Mouse (Mus musculus) kidney, adult 2 months (tissue): ENCODE data around the gene Ptges3. TPM values are rescaled to one million over a fixed set of nuclear protein-coding genes. Genes with fewer than 3 reads are reported as not detected.

ENCODE experiments used
- DNase-seq: peaks from one replicate; pipeline ENCODE4 v3.0.0; 2021
- H3K27ac ChIP-seq: fragments of 200-500 bp; 2 replicates; pipeline ENCODE4 v1.5.1; 2012; ENCODE audit warnings: low read depth, low read length, control low read depth, inconsistent platforms; ENCODE audit not compliant: insufficient read depth
- H3K27me3 ChIP-seq: fragments of 200-500 bp; replicated peaks from 2 replicates; pipeline ENCODE4 v1.6.1; 2012; ENCODE audit warnings: mild to moderate bottlenecking, moderate library complexity, low read length, inconsistent platforms; ENCODE audit not compliant: control insufficient read depth, insufficient read depth
- H3K36me3 ChIP-seq: fragments of 200-500 bp; 2 replicates; pipeline ENCODE4 v1.6.1; 2012; ENCODE audit warnings: mild to moderate bottlenecking, moderate library complexity, low read length, inconsistent platforms; ENCODE audit not compliant: control insufficient read depth, insufficient read depth
- H3K4me1 ChIP-seq: fragments of 200-500 bp; 2 replicates; pipeline ENCODE4 v1.6.1; 2011; ENCODE audit warnings: low read length; ENCODE audit not compliant: control insufficient read depth, insufficient read depth
- H3K4me3 ChIP-seq: fragments of 200-500 bp; 2 replicates; pipeline ENCODE4 v1.5.1; 2011; ENCODE audit warnings: mild to moderate bottlenecking, low read depth, low read length, control low read depth; ENCODE audit not compliant: insufficient read depth
- CTCF ChIP-seq: fragments of 200-500 bp; conservative IDR thresholded peaks from 2 replicates; pipeline ENCODE4 v1.5.1; 2011; ENCODE audit warnings: low read depth, mild to moderate bottlenecking, control low read depth, low read length, moderate library complexity, mixed read lengths; ENCODE audit not compliant: insufficient read depth, insufficient read length
- POLR2A ChIP-seq: fragments of 200-500 bp; IDR thresholded peaks from one replicate; pipeline ENCODE4 v1.6.1; 2011; ENCODE audit warnings: low read depth, low read length, control low read depth
- WGBS: fragments of 180-500 bp; shearing (Covaris S2); methylation state at CpG from one replicate; pipeline ENCODE4 v1.1.7; 2018; 5-methylcytosine and 5-hydroxymethylcytosine counted together
- polyA plus RNA-seq: library from polyadenylated mRNA; depleted of rRNA; stranded (reverse); fragments of >200 nt; gene quantifications from 2 replicates; pipeline ENCODE4 v1.2.3, GENCODE M21; 2012

Gene Ptges3
- polyA plus RNA-seq, 1 experiment, result 28.2 TPM

DNA sequence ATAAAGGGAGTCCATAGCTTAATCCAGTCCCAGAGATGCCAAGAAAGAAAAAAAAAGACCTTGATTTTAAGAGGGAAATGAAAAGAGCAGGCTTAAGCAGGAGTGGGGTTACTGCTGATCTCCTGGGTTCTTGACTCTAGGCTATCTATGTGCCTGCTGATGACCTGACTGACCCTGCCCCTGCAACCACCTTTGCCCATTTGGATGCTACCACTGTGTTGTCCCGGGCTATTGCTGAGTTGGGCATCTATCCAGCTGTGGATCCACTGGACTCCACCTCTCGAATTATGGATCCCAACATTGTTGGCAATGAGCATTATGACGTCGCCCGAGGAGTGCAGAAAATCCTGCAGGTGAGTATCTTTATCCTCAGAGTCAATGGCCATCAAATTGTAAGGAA, 29.4 kb downstream of the Ptges3 start:
- H3K27ac ChIP-seq, result no peak overlapping the region
- H3K4me1 ChIP-seq, result peaks cover 23% of the 10 kb centered on the region; the same call in 1 of the 2 replicates
- no peak overlapping the region for H3K4me3 ChIP-seq
- TF ChIP-seq POLR2A (no peak), CTCF (no peak)
- peaks cover 43% of the 10 kb centered on the region for H3K36me3 ChIP-seq
- DNase-seq, result peak; percentile 29
- 59% methylated on average over 5 of the region's 5 CpGs for WGBS
- H3K27me3 ChIP-seq, result no peaks in the 10 kb centered on the region

DNA sequence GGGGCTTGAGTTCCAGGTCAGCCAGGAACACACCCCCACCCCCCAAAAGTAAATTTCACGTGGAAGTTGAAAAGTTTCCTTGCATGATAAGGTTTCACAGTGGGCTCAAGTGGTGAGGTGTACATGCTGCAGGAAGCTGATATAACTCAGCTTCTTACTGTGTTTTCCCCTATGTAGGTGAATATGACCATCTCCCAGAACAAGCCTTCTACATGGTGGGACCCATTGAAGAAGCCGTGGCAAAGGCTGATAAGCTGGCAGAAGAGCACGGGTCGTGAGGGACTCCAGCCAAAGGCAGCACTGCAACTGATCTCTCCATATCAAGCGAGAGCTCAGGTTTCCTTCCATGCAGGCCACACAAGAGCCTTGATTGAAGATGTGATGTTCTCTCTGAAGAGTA, 31.1 kb downstream of the Ptges3 start:
- H3K27ac ChIP-seq, result no peak overlapping the region
- WGBS, result 34% methylated on average over 5 of the region's 5 CpGs
- no peak overlapping the region for H3K4me3 ChIP-seq
- TF ChIP-seq POLR2A, result no peak
- TF ChIP-seq CTCF, result no peak
- H3K4me1 ChIP-seq, result peaks cover 30% of the 10 kb centered on the region; the same call in 1 of the 2 replicates
- no peak for DNase-seq
- H3K27me3 ChIP-seq, result no peaks in the 10 kb centered on the region
- peaks cover 37% of the 10 kb centered on the region for H3K36me3 ChIP-seq

DNA sequence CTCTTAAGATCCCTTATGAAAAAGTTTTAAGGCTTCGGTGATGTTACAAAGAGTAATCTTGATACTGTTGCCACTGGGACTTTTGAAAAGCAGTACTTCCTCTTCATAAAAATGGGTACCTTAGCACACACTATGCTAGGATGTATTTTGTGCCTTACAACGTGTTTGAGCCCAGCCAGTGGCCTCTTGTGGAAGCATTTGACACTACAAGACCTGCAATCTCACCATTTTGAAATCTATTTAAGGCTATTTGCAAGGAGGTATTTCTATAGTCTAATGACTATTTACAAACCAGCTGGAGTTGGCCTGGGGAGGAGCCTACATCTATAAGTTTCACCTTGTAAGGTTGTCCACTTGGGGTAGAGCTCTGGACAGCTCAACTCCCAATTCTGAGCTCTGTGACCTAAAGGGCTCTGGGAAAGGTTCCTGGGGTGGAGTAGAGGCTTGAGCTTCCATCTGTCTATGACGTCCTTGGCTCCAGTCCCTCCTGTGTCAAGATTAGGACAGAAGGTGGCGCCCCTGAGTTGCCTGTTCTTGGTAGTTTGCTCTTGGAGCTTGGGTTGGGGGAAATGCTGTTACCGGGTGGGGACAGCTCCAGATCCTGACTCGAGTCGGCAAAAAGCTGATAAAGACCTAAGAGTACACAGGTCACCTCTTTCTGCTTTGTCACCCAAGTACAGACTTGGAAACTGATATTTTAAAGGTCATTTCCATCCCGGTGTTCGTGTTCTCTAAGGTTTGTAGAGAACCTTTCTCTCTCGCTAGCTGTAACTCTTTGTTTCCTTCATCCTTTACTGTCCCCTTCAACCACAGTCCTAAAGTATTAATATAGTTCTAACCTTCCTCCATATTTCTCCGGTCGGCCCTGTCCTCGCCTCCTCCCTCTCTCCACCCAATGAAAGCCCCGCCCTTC, 32.2 kb downstream of the Ptges3 start:
- peak; percentile 93 for DNase-seq
- TF ChIP-seq CTCF (peak; percentile 82), POLR2A (no peak)
- Histone ChIP-seq H3K27me3 (no peaks in the 10 kb centered on the region), H3K4me1 (peaks cover 24% of the 10 kb centered on the region; the same call in 1 of the 2 replicates), H3K4me3 (peak overlapping the region; percentile 93), H3K36me3 (peaks cover 29% of the 10 kb centered on the region), H3K27ac (peak overlapping the region; percentile 82)
- WGBS, result 4% methylated on average over 14 of the region's 14 CpGs

DNA sequence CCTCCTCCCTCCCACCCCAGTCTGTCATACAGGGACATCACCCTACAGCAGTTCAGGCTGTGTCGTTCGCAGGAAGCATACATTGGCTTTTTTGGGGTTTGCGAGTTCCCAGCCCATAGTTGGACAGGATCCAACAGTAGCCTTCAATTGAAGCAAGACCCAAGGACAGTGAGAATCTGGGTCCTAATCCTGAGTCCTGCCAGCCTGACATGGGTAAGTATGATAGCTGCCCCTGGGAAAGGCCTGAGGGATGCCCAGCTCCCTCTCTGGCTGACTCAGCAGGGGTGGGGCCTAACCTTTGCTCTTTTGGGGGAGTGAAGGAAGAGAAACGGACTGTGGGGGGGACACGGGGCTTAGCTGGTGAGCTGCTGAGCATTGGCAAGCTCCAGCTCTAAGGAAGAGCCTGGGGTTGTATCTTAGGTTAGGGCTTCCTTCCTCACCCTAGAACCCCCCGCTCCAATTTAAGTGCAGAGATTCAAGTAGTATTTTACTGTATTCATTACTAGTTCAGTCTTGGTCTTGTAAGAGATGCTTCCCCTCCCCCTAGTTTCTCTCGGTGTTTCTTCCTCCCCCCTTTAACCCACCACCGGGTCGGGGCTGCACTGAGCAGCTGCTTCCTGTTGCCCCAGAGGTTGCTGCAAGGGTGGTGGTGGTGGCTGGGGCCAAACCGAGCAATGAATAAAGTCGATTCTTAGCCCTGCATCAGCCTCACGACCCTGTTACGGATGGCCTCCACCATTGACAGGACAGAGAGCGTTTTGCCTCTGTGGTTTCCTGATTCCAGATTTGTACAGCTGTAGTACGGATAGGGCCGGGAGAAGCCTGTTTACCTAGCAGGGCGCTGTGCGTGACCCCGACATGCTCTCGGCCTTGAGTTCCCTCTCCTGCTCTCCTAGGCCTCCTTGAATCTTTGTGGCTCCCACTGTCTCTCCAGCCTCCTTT, 33.1 kb downstream of the Ptges3 start, which contains the start of gene Baz2a:
TSS of gene Baz2a (plus strand) at position 14 of the 942 bp plus-strand sequence.
- H3K36me3 ChIP-seq, result peaks cover 21% of the 10 kb centered on the region
- peak; percentile 89 for DNase-seq
- peaks cover 21% of the 10 kb centered on the region; the same call in 1 of the 2 replicates for H3K4me1 ChIP-seq
- H3K27me3 ChIP-seq, result no peaks in the 10 kb centered on the region
- H3K4me3 ChIP-seq, result peak within 1 kb of the TSS; percentile 93
- TF ChIP-seq CTCF, result no peak
- peak; percentile 38 for TF ChIP-seq POLR2A
- 1% methylated on average over 20 of the region's 20 CpGs for WGBS
- peak within 1 kb of the TSS; percentile 96 for H3K27ac ChIP-seq

DNA sequence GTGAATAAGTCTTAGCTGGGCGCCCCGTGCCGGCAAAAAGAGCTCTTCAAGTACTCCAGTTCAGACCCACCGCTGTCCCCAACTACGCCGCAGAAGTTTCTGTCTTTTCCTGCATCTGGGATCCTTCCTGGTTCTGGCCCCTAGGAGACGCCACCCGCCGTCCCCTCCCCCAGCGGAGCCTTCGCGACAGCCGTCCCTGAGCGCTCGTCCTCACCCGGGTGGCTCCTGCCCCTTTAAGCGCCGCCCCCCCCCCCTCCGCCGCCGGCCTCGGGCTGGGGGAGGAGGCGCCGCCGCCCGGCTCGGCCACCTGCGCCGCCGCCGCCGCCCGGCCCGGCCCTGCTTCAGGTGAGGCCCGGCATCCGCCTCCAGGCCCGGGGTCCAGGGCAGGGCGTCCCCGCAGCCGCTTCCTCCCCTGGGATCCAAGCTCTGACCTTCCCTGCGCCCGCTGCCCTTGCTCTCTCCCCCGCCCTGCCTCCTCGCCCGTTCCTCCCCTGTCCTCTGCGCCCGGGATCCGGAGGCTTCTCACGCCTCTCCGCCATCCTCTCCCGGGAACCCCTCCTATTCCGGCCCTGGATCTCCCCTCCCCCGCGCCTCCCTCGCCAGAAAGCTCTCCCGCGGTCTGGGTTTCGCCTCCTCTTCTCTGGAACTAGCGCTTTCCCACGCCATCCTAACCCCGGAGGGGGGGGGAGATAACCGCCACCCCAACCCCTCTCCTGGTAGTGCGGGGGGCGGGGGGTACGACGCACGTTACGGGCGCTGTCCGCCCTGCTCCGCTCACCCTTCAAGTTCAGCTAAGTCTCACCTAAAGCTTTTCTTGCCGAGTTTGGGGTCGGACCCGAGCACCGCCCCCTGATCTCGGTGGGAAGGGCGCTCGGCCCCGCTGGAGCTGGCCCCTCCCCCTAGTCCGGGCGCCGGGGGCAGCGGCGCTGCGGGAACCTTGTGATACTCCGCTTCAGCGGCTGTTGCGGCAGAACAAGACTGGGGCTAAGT, 34.0 kb downstream of the Ptges3 start:
- TF ChIP-seq POLR2A, result peak; percentile 14
- TF ChIP-seq CTCF, result peak; percentile 43; the same call in 1 of the 2 replicates
- peaks cover 16% of the 10 kb centered on the region for H3K36me3 ChIP-seq
- no peaks in the 10 kb centered on the region for H3K27me3 ChIP-seq
- peak overlapping the region; percentile 93 for H3K4me3 ChIP-seq
- peak; percentile 90 for DNase-seq
- H3K27ac ChIP-seq, result peak overlapping the region; percentile 96
- peaks cover 21% of the 10 kb centered on the region; the same call in 1 of the 2 replicates for H3K4me1 ChIP-seq
- WGBS, result under 1% methylated on average over 77 of the region's 88 CpGs
